Mouse (Mus musculus) urinary bladder, adult 18-20 months (tissue): ENCODE measurements at regions not wholly inside any gene's neighbourhood (a gene's known extent, or its start where the extent isn't known, plus 50 kb on each side); places are given as distances from the start of the nearest gene placed in this dataset.

Experiments used
- DNase-seq, 2 experiments: peaks; one replicate each; pipeline ENCODE4 v3.0.0; 2022; ENCODE audit warnings: low spot score in 2 of 2, mixed read lengths in 2 of 2

DNA sequence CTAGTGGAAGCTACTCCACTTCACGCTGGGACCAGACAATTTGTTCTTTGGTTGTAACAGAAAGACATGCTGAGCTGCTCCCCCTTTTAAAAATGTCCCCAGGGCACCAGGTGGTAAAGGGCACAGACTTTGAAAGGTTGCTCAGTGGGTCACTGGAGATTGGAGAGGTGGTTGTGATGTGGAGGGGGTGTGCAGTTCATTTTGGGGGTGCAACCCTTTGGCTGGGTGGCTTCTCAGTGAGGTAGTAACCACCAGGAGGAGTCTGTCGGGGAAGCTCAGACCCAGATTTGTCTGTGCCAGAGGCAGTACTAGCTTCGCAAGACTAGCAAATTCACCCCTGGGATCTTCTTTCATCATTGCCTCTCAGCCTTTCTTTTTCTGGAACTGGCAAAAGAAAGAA, 189.0 kb upstream of the Krr1 start:
- no peak for DNase-seq

DNA sequence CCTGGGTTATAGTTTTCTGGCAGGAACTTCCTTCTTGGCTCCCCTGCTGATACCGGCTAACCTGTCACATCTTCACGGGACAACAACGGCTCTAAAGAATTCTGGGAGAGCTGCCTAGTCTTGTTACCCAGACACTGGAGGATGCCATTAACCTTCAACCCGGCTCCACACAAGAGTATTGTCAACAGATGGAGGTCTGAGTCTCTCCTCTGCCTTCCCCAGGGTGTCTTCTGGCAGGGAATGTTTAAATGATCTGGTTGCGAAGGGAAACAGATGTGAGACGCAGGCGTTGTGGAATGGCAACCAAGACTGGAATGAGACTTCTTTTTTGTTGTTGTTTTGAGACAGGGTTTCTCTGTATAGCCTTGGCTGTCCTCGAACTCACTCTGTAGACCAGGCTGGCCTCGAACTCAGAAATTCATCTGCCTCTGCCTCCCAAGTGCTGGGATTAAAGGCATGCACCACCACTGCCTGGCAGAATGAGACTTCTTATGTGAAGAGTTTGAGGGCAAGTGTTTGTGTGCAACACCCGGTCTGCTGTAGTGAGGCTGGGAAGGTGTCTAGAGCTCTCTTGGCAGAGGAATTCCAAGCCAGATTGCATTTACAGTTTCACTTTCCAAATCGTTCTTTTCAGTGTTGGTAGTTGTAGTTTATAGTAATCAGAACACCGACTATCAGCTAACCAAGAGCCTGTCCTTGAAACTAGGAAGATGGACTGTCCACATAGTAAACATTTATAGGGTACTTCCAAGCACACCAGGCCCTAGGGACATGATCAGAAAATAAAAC, 188.2 kb upstream of the Krr1 start:
- no peak for DNase-seq

DNA sequence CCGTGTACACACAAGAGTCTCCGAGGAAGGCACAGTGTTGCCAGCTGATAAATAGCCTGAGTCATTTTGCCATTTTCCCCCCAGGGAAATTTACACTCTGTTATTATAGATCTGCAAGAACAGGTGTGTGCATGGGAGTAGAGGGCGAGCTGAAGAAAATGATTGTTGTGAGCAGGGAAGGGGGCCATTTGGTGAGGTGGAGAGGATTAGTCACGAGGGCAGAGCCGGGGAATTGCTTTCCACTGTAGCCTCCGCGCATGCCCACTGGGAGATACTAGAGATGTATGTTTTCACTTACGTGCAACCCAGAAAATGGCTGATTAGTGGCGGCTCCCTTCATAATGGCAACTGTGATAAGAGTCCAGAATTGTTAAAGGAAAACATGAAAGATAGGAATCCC, 185.3 kb upstream of the Krr1 start:
- no peak for DNase-seq

DNA sequence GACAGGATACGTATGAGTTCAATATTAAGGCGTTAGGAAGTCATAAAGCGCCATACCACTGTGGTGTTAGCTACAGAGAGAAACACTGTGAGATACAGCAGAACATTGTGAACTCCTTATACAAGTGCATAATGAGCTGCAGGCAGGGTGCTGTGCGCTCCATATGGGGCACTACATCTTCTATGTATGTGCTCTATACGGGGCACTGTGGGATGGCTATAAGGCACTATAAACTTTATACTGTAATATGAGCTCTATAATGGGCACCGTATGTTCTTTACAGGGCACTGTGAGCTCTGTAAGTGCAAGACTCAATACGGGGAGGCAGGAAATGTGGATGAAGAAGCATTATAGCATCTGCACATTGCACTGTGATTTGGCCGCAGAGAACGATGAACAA, 183.2 kb upstream of the Krr1 start:
- DNase-seq = no peak

DNA sequence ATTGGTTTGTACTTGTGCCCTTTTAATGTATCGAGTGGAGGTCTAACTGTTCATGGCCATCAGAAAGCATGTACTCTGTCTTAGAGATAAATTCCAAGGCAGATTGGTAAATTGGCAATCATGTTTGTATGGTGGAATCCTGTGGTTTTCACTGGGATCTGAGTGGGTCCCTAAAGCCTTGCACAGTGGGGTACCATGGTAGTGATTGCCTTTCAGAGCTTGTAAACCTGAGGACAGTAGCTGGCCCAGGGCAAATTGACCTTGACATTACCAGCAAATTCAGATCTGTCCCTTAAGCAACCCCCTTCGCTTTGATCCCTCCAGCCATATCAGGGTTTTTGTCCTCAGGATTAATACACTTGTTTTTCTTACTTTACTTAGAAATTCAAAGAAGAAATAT, 181.6 kb upstream of the Krr1 start:
- DNase-seq = no peak

DNA sequence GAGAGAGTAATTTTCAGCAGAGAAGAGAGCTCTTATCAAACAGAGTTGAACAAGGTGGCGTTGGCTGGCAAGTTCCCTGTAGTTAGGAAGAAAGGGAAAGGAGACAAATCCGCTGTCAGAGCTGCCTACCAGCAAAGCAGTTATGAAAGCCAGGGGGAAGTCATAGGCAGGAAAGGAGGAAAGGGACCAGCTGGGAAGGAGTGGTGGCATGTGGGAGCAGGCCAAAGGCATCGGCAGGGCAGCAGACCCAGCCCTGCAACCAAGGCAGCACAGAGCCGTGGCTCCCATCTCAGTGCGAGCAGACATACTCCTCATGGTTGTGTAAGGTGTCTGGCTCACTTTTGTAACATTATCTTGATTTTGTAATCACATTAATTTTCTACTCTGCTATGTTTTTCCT, 177.4 kb upstream of the Krr1 start:
- DNase-seq = peak in 1 of 2 experiments; percentile 39

DNA sequence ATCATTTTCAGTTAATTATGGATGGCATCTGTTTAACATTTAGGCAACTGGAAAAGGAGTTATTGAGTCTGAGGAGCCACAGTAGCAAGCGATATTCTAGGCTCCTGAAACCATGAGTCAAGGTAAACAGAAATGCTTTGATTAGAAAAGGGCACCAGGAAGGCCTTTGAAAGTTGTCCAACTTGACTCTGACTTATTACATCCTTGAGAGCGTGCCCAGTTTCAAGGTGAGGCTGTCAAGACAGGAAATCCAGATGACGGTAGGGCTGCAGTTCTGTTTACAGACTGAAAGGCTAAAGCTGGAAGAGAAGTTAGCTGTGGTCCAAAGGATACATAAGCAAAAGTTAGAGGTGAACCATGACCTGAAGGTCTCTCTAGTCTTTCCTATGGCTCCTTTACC, 176.7 kb upstream of the Krr1 start:
- DNase-seq = peak in 1 of 2 experiments; percentile 36

DNA sequence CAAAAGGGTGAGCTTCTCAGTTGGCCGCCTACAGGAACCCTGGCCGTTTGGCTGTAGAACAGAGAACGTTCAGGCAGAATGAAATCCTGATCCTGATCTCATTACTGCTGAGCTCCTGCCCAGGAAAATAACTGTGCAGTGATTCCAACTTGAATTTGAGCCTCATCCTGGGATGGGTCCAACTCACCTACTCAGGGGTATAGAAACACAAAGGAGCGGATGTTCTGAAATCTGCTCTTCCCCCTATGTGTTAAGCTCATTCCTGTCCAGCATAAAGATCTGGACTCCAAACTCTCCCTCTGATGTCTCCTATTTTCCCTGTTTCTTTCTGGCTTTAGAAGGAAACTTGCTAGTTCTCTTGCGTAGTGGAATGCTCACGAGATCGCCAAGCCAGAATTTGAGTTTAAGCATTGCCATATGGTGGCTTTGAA, 173.6 kb upstream of the Krr1 start:
- DNase-seq = no peak

DNA sequence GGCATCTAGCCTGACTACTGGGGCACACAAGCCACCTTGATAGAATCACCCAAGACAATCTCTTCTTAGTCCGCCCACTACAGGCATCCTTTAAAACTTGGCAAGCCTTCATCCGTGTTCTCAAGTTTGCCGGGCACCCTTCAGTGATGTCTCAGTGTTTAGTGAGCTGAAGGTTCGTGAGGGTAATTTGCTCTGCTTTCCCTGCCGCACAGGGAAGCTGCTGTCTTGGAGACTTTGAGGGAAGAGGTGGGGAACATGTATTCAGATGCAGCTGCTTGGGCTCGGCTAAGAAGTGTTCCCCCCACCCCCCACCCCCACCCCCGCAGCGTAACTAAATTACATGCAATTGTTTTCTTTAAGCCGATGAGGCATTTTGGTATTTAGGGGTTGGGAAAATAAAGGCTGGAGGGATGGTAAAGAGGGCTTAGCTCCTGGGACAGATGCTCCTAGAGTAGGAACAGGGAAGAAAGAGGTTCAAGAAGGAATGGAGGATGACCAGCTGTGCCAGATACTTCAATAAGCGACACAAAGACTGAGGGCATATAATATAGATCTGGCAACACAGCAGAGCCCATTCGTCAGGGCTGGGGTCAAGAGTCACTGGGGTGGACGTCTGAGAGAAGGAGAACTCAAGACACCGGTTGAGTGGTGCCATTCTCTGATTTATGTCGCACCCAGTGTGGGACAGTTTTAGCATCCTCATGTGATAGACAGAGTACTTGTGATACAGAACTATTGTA, 172.4 kb upstream of the Krr1 start:
- no peak for DNase-seq

DNA sequence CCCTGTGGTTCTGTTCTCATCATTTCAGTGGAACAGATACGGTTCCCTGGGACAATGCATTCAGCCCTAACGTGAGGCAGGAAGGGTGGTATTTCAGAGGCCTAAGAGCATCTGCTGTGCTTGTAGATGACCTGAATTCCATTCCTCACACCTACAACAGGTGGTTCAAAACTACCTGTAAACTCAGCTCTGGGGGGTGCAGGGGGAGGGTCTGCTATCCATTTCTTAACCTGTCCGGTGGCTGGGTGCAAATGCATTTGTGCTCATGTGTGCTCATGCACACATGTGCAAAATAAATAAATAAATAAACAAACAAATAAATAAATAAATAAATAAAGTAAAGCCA, 171.9 kb upstream of the Krr1 start:
- DNase-seq = no peak

DNA sequence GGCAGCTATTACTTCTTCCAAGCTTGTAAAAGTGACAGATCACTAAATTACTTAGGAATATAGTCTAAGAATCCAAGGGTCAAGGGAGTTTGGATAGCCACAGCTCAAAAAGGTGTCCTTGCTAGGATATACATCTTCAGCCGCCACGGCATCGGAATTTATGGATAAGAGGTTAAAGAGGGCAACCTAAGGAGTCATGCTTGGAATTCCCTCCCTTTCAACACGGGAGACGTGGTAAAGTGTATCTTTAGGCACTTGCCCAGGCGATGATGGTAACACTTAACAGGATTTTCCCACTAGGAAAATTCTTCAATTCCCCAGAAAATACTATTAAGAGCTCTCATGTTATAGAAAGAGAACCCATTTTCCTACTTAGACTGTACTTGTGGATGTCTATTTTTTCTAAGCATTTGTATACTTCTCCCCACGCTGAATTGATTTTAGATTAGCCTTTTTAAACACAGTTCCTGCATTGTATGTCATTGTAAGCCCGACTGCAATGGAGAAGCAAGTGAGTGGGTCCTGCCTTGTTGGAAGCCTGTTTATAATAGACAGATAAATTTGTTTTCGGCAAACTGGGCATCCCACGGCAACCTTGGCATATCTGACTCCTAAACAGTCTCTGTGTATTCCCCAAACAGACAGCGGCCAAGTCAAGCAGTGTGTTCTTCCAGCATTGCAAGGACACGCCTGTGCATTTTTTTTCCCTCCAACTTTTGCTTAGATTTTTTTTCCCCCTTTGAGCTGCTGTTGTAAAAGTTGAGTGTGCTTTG, 171.3 kb upstream of the Krr1 start:
- DNase-seq = no peak

DNA sequence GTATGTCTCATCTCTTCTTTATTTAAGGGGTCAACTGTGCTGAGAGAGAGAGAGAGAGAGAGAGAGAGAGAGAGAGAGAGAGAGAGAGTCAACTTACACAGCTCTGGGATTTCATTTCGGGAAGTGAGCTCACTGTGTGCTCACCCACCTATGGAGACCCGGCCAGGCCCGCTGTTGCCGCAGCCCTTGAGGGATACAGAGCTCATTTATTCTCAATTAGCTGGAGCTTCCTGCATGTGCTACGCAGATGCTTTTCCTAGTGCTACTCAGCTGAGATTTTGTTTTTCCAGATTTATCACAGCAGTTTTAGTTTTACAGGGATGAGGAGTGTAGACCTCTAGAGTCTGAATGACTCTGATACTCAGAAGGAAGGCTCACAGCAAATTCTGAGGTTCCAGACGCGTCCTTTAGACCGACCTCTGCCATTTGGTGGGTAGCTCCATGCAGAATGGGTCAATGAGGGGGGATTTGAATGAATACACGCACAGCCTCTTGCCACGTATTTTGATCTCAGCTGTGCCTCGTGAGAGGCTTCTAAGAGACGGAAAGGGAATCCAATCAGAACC, 170.6 kb upstream of the Krr1 start:
- no peak for DNase-seq

DNA sequence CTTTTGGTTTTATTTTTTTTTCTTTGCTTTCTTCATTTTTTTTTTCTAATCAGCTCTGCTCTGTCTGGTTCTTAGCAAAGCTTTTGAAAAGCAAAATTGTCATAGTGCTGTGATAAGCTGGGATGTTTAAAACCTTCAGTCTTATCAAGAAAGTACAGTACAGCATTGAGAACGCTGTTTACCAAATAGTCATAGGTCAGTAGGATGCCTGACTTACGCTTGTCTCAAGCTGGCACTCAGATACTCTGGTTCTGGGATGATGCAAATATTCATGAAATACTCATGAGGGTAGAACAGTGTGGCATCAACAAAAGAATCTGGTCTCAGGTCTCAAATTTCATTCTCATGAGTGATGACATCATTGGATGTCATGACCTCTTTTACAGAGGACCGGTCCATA, 166.1 kb upstream of the Krr1 start:
- DNase-seq = no peak

DNA sequence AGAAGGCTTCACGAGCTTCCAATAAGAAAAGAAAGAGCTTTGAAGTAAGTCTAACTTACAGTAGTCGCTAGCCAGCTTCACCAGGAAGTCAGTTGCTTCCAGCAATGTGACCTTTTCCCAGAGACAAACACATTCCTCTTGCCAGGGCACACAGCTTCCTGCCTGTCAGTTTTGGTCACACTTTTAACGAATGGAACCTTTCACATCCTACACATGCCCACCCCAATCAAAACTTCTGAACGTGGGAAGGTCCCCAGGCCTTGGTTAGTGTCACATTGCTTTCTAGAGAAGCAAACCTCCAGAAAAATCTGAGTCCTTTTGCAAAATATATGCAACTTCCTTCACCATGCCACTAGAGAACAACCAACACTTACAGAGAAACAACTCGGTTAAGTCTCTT, 165.5 kb upstream of the Krr1 start:
- no peak for DNase-seq

DNA sequence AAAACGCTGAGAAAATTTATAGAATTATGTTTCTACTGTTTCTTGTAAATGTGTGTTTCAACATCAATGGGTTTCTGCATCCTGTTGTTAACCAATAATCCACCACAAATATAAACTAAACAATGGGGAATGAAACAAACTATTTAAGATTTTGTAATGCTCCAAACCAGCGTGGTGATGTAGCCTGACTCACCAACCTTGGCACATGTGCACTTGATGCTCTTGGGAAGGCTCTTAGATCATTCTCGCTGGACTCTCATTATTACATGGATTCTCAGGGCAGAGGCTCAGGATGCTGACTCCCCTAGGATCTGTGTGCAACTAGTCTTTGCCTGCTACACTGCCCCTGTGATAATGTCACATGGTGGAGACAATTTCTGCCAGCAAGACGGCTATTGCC, 158.7 kb upstream of the Krr1 start:
- peak in 1 of 2 experiments; percentile 34 for DNase-seq

DNA sequence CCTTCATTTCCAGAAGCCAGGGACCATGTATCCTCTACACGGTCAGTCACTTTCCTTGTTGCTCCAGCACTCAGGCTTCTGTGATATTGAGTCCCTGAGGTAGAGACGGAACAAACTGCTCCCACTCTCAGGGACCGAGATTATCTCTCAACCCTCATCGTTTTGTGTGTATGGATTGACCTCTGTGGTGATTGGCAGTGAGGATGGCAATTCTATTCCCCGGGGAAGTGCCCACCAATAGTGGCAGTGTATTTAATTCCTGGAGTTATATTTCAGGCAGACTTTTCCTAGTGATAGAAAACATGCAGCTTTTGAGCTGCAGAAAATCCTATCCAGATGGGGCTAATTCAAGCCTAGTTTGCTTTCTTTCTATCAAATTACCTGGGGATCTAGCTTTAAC, 157.8 kb upstream of the Krr1 start:
- DNase-seq = no peak

DNA sequence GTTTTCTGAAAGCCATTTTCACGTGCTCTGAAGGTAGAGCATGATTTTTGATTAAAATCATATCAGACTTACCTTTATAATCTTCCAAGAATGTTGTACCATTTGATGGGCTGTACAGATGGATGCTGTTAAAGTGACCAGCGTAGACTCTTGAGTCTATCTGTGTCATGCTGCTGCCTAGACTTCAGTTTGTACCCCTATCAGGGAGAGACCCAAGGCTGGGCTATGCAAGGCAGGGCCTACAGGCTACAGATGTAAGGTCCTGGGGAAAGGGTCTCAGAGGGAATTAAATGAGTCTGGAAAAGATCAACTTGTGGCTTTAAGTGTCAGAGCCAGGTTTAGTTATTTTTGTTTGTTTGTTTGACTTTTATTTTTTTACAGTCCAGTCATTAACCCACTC, 157.3 kb upstream of the Krr1 start:
- no peak for DNase-seq

DNA sequence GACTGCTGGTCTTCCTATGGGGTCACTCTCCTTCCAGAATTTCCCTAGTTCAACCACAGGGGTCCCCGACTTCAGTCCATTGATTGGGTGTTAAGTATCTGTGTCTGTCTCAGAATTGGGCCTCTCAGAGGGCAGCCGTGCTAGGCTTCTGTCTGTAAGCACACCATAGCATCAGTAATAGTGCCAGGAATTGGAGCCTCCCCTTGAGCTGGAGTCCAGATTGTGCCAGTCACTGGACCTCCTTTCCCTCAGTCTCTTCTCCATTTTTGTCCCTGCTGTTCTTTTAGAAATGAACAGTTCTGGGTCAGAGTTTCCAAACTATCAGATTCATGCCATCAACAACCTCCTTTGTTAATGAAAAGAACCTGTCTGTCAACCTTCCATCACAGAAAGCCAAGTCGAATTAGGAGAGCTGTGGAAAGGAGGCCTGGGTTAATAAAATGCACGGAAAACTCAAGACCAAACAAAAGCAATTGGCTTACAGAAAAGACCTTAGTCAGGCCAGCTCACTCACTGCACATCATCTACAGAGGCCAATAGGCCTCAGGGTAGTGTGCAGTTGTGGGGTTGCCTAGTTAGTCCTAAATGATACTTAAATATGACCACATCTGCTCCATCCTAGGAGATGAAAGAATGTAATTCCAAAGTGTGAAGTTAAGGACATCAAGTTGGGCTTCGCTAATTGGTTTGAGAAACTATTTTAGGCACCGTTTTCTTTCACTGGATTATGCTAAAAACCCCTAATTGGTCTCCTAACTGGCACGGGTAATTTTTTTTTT, 156.5 kb upstream of the Krr1 start:
- no peak for DNase-seq

DNA sequence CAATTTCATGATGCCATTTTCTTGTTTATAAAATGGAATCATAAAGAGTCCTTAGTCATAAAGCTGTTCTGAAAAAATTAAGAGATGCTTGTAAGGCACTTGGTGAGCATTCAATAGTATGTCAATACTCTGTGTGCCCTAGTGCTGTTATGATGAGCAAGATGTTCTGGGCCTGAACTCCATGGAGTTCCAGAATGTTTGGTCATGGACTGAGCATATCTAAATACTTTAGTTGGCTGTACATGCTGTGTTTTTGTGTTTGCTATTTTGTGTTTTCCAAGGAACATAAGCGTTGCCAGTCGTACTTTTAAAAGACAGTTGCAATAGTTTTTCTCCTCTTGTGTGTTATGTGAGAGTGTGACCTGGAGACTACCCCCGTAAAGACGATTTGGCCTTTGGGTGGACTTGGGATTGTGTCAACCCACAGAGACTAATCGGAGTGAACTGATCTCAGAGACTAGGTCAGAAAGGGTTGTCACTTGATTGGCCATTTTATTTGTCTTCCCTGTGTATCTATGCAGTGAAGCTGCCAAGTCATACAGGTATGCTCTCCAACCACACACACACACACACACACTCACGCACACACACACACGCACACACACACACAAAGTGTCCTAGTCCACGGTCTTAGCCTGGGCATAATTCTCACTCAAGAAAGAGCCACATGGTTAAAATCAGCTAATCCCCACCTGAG, 152.6 kb upstream of the Krr1 start:
- DNase-seq = no peak

DNA sequence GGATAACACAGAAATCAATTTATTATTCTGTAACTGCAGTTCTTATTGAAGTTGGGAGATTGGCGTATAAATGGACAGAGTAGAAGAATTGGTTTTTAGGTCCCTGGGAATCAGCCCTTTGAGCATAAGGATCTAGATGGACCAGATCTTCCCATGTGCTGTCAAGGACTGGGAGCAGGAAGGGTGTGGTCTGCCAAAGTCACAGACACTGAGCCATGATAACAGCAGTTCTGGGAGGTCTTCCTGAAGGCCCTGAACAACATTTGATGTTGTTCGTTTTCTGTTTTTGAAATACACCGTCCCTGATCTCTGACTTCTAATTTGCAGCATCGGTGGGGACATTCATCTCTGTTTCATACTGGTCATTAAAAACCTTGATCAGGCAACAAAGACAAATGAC, 147.6 kb upstream of the Krr1 start:
- DNase-seq = no peak
